Mouse (Mus musculus) midbrain, embryonic 14.5 days (tissue): Measurements from ENCODE around the gene Vsx2. TPM values are rescaled to one million over a fixed set of nuclear protein-coding genes. Genes with fewer than 3 reads are reported as not detected.

Experiments
- polyA plus RNA-seq: library from polyadenylated mRNA; unstranded; fragments of >200 nt; fragmentation: Nextera tagmentation; extraction: Ambion mirVana; gene quantifications from 2 replicates; pipeline ENCODE4 v1.2.1, GENCODE M21; 2014

Vsx2 gene
- polyA plus RNA-seq, 1 experiment from 2014 or later, result 2.7 TPM

Other genes with a start within 250 kb of the Vsx2 start
- gene Coq6, start 208.1 kb upstream of the Vsx2 start, polyA plus RNA-seq, result 46.9 and 47.9 TPM in 2 replicates
- gene Fam161b, start 207.9 kb upstream of the Vsx2 start, polyA plus RNA-seq, result 15.9 TPM in 2 replicates
- 6.4 and 12.1 TPM in 2 replicates for gene Entpd5, start 160.7 kb upstream of the Vsx2 start, polyA plus RNA-seq
- gene Bbof1, start 160.7 kb upstream of the Vsx2 start, polyA plus RNA-seq, result 2.8 and 3.4 TPM in 2 replicates
- gene Rnf113a2, start 152.6 kb upstream of the Vsx2 start, polyA plus RNA-seq, result 21.8 and 22.6 TPM in 2 replicates
- 29.6 and 39.4 TPM in 2 replicates for gene Aldh6a1, start 118.8 kb upstream of the Vsx2 start, polyA plus RNA-seq
- gene Lin52, start 118.3 kb upstream of the Vsx2 start, polyA plus RNA-seq, result 37.1 and 41.5 TPM in 2 replicates
- gene Abcd4, start 47.7 kb downstream of the Vsx2 start, polyA plus RNA-seq, result 8.6 and 8.7 TPM in 2 replicates
- 0.32 TPM in 1 of 2 replicates, not detected in the other for gene Vrtn, start 71.3 kb downstream of the Vsx2 start, polyA plus RNA-seq
- gene Syndig1l, start 129.1 kb downstream of the Vsx2 start, polyA plus RNA-seq, result 8.4 and 10.5 TPM in 2 replicates
- 56.2 and 61.0 TPM in 2 replicates for gene Npc2, start 203.4 kb downstream of the Vsx2 start, polyA plus RNA-seq
- 133 and 146 TPM in 2 replicates for gene Isca2, start 203.5 kb downstream of the Vsx2 start, polyA plus RNA-seq